Mouse (Mus musculus): ENCODE data around the gene Amn. TPM values are rescaled to one million over a fixed set of nuclear protein-coding genes. Genes with fewer than 3 reads are reported as not detected.

Gene Amn
- polyA plus RNA-seq, 1 experiment from 2014 or later: 0.50 TPM

DNA sequence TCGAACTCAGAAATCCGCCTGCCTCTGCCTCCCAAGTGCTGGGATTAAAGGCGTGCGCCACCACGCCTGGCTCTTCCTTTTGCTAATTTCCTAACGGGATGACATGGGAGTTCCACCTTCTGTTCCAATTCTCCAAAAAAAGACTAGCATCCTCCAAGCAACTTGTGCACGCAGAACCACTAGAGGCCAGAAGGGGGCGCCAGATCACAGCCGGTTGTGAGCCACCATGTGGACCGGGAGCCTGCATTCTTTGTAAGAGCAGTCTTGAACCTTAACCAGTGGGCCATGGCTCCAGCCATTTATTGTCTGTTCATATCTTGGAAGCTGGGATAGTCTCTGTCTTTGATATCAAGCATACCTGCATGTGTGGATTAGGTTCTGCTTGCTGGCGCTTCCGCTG is 1.5 kb downstream of the Amn start:
- Histone ChIP-seq H3K27ac (replicated peaks; ENCODE audit: low read depth, low read length) (no peak overlapping the region), H3K36me3 (ENCODE audit: control insufficient read depth, insufficient read depth, low read length) (no peaks in the 10 kb centered on the region), H3K4me1 (ENCODE audit: control insufficient read depth, insufficient read depth, low read length) (peaks cover 13% of the 10 kb centered on the region), H3K27me3 (replicated peaks; ENCODE audit: control insufficient read depth, insufficient read depth, low read length) (peaks cover 77% of the 10 kb centered on the region), H3K4me3 (ENCODE audit: low read depth, low read length) (no peak overlapping the region), H3K9me3 (ENCODE audit: control insufficient read depth, low read length) (no peaks in the 10 kb centered on the region), H3K4me2 (ENCODE audit: low read depth, low read length) (no peak overlapping the region), H3K9ac (ENCODE audit: low read depth, low read length) (no peak overlapping the region)
- 19% methylated on average over 12 of the region's 12 CpGs for WGBS
- DNase-seq (ENCODE audit: low spot score) (peak; percentile 71), ATAC-seq (ENCODE audit: low read depth) (no peak)

DNA sequence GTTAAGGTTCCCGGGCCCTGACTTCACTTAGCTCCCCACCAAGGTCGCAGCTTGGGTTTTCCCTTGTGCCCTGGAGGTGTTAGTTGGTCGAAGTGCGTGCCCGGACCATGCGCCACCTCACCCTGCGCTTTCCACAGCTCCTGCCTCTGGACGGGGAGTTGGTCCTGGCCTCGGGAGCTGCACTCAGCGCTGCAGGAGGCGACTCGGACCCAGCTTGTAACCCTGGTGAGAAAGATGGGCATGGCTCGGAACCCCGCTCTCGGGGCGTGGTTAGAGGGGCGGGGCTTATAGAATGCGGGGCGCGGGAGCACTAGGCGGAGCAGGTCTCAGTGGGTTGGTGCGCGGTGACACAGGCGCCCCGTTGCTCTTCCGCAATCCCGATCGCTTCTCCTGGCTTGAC is 3.1 kb downstream of the Amn start:
- WGBS: 3% methylated on average over 22 of the region's 28 CpGs
- H3K27ac ChIP-seq (replicated peaks; ENCODE audit: low read depth, low read length): no peak overlapping the region
- peak overlapping the region; percentile 57 for H3K9ac ChIP-seq (ENCODE audit: low read depth, low read length)
- H3K4me3 ChIP-seq (ENCODE audit: low read depth, low read length): peak overlapping the region; percentile 47
- peaks cover 13% of the 10 kb centered on the region for H3K4me1 ChIP-seq (ENCODE audit: control insufficient read depth, insufficient read depth, low read length)
- H3K4me2 ChIP-seq (ENCODE audit: low read depth, low read length): peak overlapping the region; percentile 86
- DNase-seq (ENCODE audit: low spot score) (no peak), ATAC-seq (ENCODE audit: low read depth) (no peak)
- H3K9me3 ChIP-seq (ENCODE audit: control insufficient read depth, low read length): peaks cover 7% of the 10 kb centered on the region; the same call in 1 of the 2 replicates
- no peaks in the 10 kb centered on the region for H3K36me3 ChIP-seq (ENCODE audit: control insufficient read depth, insufficient read depth, low read length)
- H3K27me3 ChIP-seq (replicated peaks; ENCODE audit: control insufficient read depth, insufficient read depth, low read length): peaks cover 77% of the 10 kb centered on the region

- ATAC-seq (ENCODE audit: low read depth) (no peak), DNase-seq (ENCODE audit: low spot score) (no peak)
- Histone ChIP-seq H3K9me3 (ENCODE audit: control insufficient read depth, low read length) (peaks cover 11% of the 10 kb centered on the region; the same call in 1 of the 2 replicates), H3K4me3 (ENCODE audit: low read depth, low read length) (peak overlapping the region; percentile 47), H3K9ac (ENCODE audit: low read depth, low read length) (peak overlapping the region; percentile 57), H3K27me3 (replicated peaks; ENCODE audit: control insufficient read depth, insufficient read depth, low read length) (peaks cover 77% of the 10 kb centered on the region), H3K27ac (replicated peaks; ENCODE audit: low read depth, low read length) (no peak overlapping the region), H3K4me1 (ENCODE audit: control insufficient read depth, insufficient read depth, low read length) (peaks cover 13% of the 10 kb centered on the region), H3K36me3 (ENCODE audit: control insufficient read depth, insufficient read depth, low read length) (no peaks in the 10 kb centered on the region), H3K4me2 (ENCODE audit: low read depth, low read length) (peak overlapping the region; percentile 86)
- WGBS: 2% methylated on average over 31 of the region's 80 CpGs
Measured at GRCm38 (mm10) chr12:111274447-111275149, 3.7 kb downstream of the Amn start.

DNA sequence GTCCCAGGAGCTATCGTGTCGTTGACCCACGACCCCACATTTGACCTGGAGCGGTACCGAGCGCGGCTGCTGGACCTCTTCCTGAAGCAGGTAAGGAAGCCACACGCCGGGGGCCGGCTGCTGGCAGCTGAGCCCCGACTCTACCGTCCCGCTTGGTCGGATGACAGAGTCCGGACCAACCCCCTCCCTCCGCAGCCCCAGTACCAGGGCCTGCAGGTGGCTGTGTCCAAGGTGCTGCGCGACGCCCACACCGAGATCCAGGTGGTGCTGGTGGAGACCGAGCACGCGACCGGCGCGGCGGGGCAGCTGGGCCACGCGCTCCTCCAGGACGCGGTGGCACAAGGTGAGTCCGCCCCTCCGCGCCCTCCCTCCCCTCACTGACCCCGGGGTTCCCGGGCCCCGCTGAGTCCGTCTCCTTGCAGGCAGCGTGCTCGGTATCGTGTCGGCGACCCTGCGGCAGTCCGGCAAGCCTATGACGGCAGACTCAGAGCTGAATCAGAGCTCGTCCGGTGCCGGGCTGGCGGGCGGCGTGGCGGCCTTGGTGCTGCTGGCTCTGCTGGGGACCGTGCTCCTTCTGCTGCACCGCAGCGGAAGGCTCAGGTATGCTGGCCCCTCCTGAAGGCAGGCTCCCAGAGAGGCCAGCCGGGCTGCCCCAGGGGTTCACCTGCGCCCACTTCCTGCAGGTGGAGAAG is 4.4 kb downstream of the Amn start:
- 1% methylated on average over 23 of the region's 58 CpGs for WGBS
- H3K9me3 ChIP-seq (ENCODE audit: control insufficient read depth, low read length): peaks cover 11% of the 10 kb centered on the region; the same call in 1 of the 2 replicates
- H3K9ac ChIP-seq (ENCODE audit: low read depth, low read length): peak overlapping the region; percentile 57
- peaks cover 71% of the 10 kb centered on the region for H3K27me3 ChIP-seq (replicated peaks; ENCODE audit: control insufficient read depth, insufficient read depth, low read length)
- DNase-seq (ENCODE audit: low spot score) (no peak), ATAC-seq (ENCODE audit: low read depth) (no peak)
- H3K27ac ChIP-seq (replicated peaks; ENCODE audit: low read depth, low read length): no peak overlapping the region
- peaks cover 13% of the 10 kb centered on the region for H3K4me1 ChIP-seq (ENCODE audit: control insufficient read depth, insufficient read depth, low read length)
- peak overlapping the region; percentile 86 for H3K4me2 ChIP-seq (ENCODE audit: low read depth, low read length)
- H3K36me3 ChIP-seq (ENCODE audit: control insufficient read depth, insufficient read depth, low read length): no peaks in the 10 kb centered on the region
- H3K4me3 ChIP-seq (ENCODE audit: low read depth, low read length): peak overlapping the region; percentile 47

GRCm38 (mm10) chr12:111276371-111276770 is 5.5 kb downstream of the Amn start:
- H3K27ac ChIP-seq (replicated peaks; ENCODE audit: low read depth, low read length): no peak overlapping the region
- WGBS: 47% methylated on average over 6 of the region's 6 CpGs
- H3K9ac ChIP-seq (ENCODE audit: low read depth, low read length): no peak overlapping the region
- no peak overlapping the region for H3K4me3 ChIP-seq (ENCODE audit: low read depth, low read length)
- H3K27me3 ChIP-seq (replicated peaks; ENCODE audit: control insufficient read depth, insufficient read depth, low read length): peaks cover 60% of the 10 kb centered on the region
- peaks cover 11% of the 10 kb centered on the region; the same call in 1 of the 2 replicates for H3K9me3 ChIP-seq (ENCODE audit: control insufficient read depth, low read length)
- ATAC-seq (ENCODE audit: low read depth) (no peak), DNase-seq (ENCODE audit: low spot score) (no peak)
- no peak overlapping the region for H3K4me2 ChIP-seq (ENCODE audit: low read depth, low read length)
- no peaks in the 10 kb centered on the region for H3K36me3 ChIP-seq (ENCODE audit: control insufficient read depth, insufficient read depth, low read length)
- H3K4me1 ChIP-seq (ENCODE audit: control insufficient read depth, insufficient read depth, low read length): peaks cover 13% of the 10 kb centered on the region

DNA sequence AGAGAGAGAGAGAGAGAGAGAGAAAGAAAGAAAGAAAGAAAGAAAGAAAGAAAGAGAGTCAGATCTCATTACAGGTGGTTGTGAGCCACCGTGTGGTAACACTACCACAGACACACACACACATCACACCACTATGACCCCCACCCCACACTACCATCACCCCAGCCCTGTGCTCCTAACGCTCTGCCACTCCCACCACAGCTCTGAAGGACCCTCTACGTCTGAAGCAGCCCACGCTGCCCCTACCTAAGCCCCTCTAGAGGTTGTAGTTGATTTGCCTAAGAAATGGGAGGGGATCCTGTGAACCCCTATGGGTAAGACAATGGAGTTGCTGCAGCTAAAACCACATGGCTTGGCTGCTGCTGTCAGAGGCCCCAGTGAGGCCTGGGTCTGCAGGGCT is 12.7 kb downstream of the Amn start:
- Histone ChIP-seq H3K4me3 (ENCODE audit: low read depth, low read length) (no peak overlapping the region), H3K27me3 (replicated peaks; ENCODE audit: control insufficient read depth, insufficient read depth, low read length) (no peaks in the 10 kb centered on the region), H3K4me1 (ENCODE audit: control insufficient read depth, insufficient read depth, low read length) (peaks cover 10% of the 10 kb centered on the region; the same call in 1 of the 2 replicates), H3K27ac (replicated peaks; ENCODE audit: low read depth, low read length) (no peak overlapping the region), H3K9me3 (ENCODE audit: control insufficient read depth, low read length) (peaks cover 8% of the 10 kb centered on the region; the same call in 1 of the 2 replicates), H3K9ac (ENCODE audit: low read depth, low read length) (no peak overlapping the region), H3K4me2 (ENCODE audit: low read depth, low read length) (no peak overlapping the region), H3K36me3 (ENCODE audit: control insufficient read depth, insufficient read depth, low read length) (no peaks in the 10 kb centered on the region)
- 57% methylated on average over 4 of the region's 4 CpGs for WGBS
- ATAC-seq (ENCODE audit: low read depth): no peak
- DNase-seq (ENCODE audit: low spot score): no peak

DNA sequence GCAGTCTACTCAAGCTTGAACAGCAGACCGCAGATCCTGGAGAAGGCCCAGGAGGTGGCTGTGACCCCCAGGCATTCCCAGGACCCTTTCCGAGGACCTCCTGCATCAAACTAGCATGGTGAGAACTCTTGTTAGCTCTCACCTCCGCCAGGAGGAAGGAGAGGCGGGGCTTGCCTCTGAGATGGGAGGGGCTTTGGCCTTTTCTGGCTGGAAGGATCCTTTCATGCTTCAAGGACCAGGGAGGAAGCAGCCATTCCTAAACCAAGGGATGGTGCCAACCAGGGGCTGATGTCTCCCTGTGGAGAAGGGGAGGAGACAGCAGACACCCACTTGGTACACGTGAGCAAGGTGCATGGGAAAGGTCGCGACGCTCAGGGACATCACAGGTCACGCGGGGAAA is 13.6 kb downstream of the Amn start:
- whole genome bisulfite sequencing: 18% methylated on average over 10 of the region's 10 CpGs
- ATAC-seq (ENCODE audit: low read depth): no peak
- no peak overlapping the region for H3K27ac ChIP-seq (replicated peaks; ENCODE audit: low read depth, low read length)
- peak overlapping the region; percentile 41 for H3K4me2 ChIP-seq (ENCODE audit: low read depth, low read length)
- no peaks in the 10 kb centered on the region for H3K27me3 ChIP-seq (replicated peaks; ENCODE audit: control insufficient read depth, insufficient read depth, low read length)
- no peak overlapping the region for H3K4me3 ChIP-seq (ENCODE audit: low read depth, low read length)
- H3K9ac ChIP-seq (ENCODE audit: low read depth, low read length): no peak overlapping the region
- H3K9me3 ChIP-seq (ENCODE audit: control insufficient read depth, low read length): no peaks in the 10 kb centered on the region
- DNase-seq (ENCODE audit: low spot score): peak; percentile 23
- no peaks in the 10 kb centered on the region for H3K36me3 ChIP-seq (ENCODE audit: control insufficient read depth, insufficient read depth, low read length)
- H3K4me1 ChIP-seq (ENCODE audit: control insufficient read depth, insufficient read depth, low read length): peaks cover 10% of the 10 kb centered on the region; the same call in 1 of the 2 replicates

- H3K9ac ChIP-seq (ENCODE audit: low read depth, low read length): no peak overlapping the region
- no peaks in the 10 kb centered on the region for H3K4me1 ChIP-seq (ENCODE audit: control insufficient read depth, insufficient read depth, low read length)
- H3K4me3 ChIP-seq (ENCODE audit: low read depth, low read length): no peak overlapping the region
- no peaks in the 10 kb centered on the region for H3K9me3 ChIP-seq (ENCODE audit: control insufficient read depth, low read length)
- H3K4me2 ChIP-seq (ENCODE audit: low read depth, low read length): no peak overlapping the region
- no peaks in the 10 kb centered on the region for H3K27me3 ChIP-seq (replicated peaks; ENCODE audit: control insufficient read depth, insufficient read depth, low read length)
- no peak for DNase-seq (ENCODE audit: low spot score)
- no peak for ATAC-seq (ENCODE audit: low read depth)
- peaks cover 70% of the 10 kb centered on the region for H3K36me3 ChIP-seq (ENCODE audit: control insufficient read depth, insufficient read depth, low read length)
- no peak overlapping the region for H3K27ac ChIP-seq (replicated peaks; ENCODE audit: low read depth, low read length)
- 87% methylated on average over 6 of the region's 12 CpGs for WGBS
Measured at GRCm38 (mm10) chr12:111293025-111293424, 22.1 kb downstream of the Amn start.

All from embryonic facial prominence, embryonic 14.5 days (tissue).